Mouse (Mus musculus) midbrain, embryonic 15.5 days (tissue): ENCODE measurements around the gene Cd9. TPM values are rescaled to one million over a fixed set of nuclear protein-coding genes. Genes with fewer than 3 reads are reported as not detected.

Experiments
- polyA plus RNA-seq: library from polyadenylated mRNA; unstranded; fragments of >200 nt; fragmentation: Nextera tagmentation; extraction: Ambion mirVana; gene quantifications from 2 replicates; pipeline ENCODE4 v1.2.1, GENCODE M21; 2015

Gene Cd9
- polyA plus RNA-seq, 1 experiment from 2014 or later, result 58.9 TPM

Other genes starting within 250 kb of the Cd9 start
- not detected in 2 replicates for gene Tuba3a, start 208.7 kb downstream of the Cd9 start, polyA plus RNA-seq
- gene Ltbr, start 180.9 kb downstream of the Cd9 start, polyA plus RNA-seq, result 14.2 and 16.4 TPM in 2 replicates
- gene Scnn1a, start 174.1 kb downstream of the Cd9 start, polyA plus RNA-seq, result 0.70 and 0.72 TPM in 2 replicates
- gene Tnfrsf1a, start 145.4 kb downstream of the Cd9 start, polyA plus RNA-seq, result 11.6 and 14.6 TPM in 2 replicates
- 0.23 and 0.32 TPM in 2 replicates for gene Plekhg6, start 114.0 kb downstream of the Cd9 start, polyA plus RNA-seq
- 10.8 and 11.3 TPM in 2 replicates for gene Vwf, start 52.0 kb upstream of the Cd9 start, polyA plus RNA-seq
- gene Ano2, start 195.6 kb upstream of the Cd9 start, polyA plus RNA-seq, result 0.19 and 0.34 TPM in 2 replicates